Mouse (Mus musculus): ENCODE measurements around the gene Gdf11. TPM values are rescaled to one million over a fixed set of nuclear protein-coding genes. Genes with fewer than 3 reads are reported as not detected.

The Gdf11 gene
- total RNA-seq (2023) = 11.5 TPM

GRCm38 (mm10) chr10:128891296-128892094, at the start of gene Gdf11:
TSS of gene Gdf11 (minus strand) at chr10:128891718.

DNA sequence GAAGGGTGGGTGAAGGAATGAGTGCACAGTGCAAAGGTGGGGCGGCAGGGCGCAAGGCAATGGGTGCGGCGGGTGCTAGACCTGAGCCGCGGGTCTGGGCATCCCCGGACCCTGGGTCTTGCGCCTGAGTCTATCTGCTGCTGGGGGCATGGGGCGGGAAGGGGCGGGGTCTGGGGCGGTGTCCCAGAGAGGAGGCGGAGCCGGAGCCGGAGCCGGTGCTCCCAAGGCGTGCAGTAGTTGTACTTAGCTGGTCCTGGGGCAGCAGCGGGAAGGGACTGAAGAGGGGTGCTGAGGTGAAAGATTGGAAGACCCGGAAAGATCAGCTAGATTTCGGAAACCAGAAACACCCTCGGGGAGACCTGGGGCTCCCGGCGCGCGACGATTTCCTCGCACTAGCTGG, 42.1 kb upstream of the Gdf11 start, which contains the start of gene Itga7:
Itga7 (plus strand) TSS at position 245 of the 400 bp plus-strand sequence.

DNA sequence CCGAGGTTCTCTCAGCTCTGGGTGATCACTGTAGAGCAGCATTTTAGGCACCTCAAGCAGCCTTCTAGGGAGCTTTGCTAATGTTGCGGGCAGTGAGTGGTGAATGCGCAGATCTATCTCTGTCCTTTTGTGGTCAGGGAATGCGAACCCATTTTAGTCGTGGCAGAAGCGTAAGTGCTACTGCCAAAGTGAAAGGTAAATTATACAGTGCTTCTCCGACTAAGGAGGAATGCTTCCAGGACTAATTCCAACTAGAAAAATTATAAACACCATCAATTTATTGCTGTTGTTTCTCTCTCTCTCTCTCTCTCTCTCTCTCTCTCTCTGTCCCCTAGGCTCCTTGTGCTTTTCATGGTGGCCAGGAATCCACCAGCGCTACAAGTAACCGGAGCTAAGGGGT, 32.4 kb upstream of the Gdf11 start, which contains the start of gene Bloc1s1:
Bloc1s1 (minus strand) TSS at position 101 of the 400 bp plus-strand sequence.

DNA sequence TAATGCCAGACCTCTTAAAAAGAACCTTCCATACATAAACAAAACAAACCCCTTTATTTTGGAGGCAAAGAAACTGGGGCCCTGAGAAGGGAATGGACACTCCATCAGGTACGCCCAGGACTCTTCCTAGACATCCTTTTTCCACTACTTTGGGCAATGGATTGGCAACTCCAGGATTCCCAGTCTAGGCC, 31.2 kb upstream of the Gdf11 start, which contains the start of gene Rdh5:
Rdh5 (minus strand) TSS at position 67 of the 191 bp plus-strand sequence.

DNA sequence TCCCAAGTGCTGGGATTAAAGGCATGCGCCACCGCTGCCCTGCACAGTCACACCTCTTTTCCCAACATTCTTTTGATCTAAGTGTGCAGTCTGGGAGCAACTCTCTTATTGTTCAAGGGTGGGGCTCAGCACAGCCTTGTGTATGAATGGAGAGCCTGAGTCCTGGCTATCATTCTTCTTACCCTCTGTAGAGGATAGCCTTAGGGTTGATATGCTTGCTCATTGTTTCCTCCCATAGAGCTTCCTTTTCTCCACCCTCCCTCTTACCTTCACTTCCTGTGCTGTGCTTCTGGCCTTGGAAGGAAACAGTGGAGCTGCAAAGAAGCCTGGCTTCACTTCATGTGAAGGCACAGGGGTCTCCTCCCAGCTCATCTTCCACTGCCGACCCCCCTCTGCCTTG, 9.2 kb upstream of the Gdf11 start, which contains the start of gene Cd63:
Cd63 (plus strand) TSS at position 292 of the 400 bp plus-strand sequence.

Other genes with a start within 250 kb of the Gdf11 start
- 7.3 TPM for gene Ikzf4, start 245.7 kb downstream of the Gdf11 start, total RNA-seq (2023)
- gene Suox, start 217.6 kb downstream of the Gdf11 start, total RNA-seq (2023) = 12.7 TPM
- 33.4 TPM for gene Rab5b, start 195.5 kb downstream of the Gdf11 start, total RNA-seq (2023)
- gene Pmel, start 187.5 kb downstream of the Gdf11 start, total RNA-seq (2023) = 0.53 TPM
- 33.1 TPM for gene Cdk2, start 186.7 kb downstream of the Gdf11 start, total RNA-seq (2023)
- gene Dgka, start 146.9 kb downstream of the Gdf11 start, total RNA-seq (2023) = 936 TPM
- 69.8 TPM for gene Pym1, start 143.8 kb downstream of the Gdf11 start, total RNA-seq (2023)
- 0.83 TPM for gene Mmp19, start 100.8 kb downstream of the Gdf11 start, total RNA-seq (2023)
- gene Dnajc14, start 87.7 kb downstream of the Gdf11 start, total RNA-seq (2023) = 64.0 TPM
- gene Tmem198b, start 87.3 kb downstream of the Gdf11 start, total RNA-seq (2023) = 7.8 TPM
- gene Sarnp, start 74.4 kb downstream of the Gdf11 start, total RNA-seq (2023) = 42.1 TPM
- gene Ormdl2, start 70.1 kb downstream of the Gdf11 start, total RNA-seq (2023) = 16.0 TPM
- gene Cd63, start 9.3 kb upstream of the Gdf11 start, total RNA-seq (2023) = 2.3 TPM
- 12.7 TPM for gene Rdh5, start 31.2 kb upstream of the Gdf11 start, total RNA-seq (2023)
- 54.9 TPM for gene Bloc1s1, start 32.3 kb upstream of the Gdf11 start, total RNA-seq (2023)
- 8.2 TPM for gene Itga7, start 42.1 kb upstream of the Gdf11 start, total RNA-seq (2023)
- not detected for gene Mettl7b, start 69.3 kb upstream of the Gdf11 start, total RNA-seq (2023)
- gene Olfr9, start 97.7 kb upstream of the Gdf11 start, total RNA-seq (2023) = 2.8 TPM
- not detected for gene Olfr763, start 119.1 kb upstream of the Gdf11 start, total RNA-seq (2023)
- gene Olfr764-ps1, start 148.2 kb upstream of the Gdf11 start, total RNA-seq (2023) = not detected
- gene Olfr765, start 158.3 kb upstream of the Gdf11 start, total RNA-seq (2023) = not detected
- gene Olfr766-ps1, start 177.3 kb upstream of the Gdf11 start, total RNA-seq (2023) = not detected
- gene Olfr767, start 191.2 kb upstream of the Gdf11 start, total RNA-seq (2023) = not detected
- not detected for gene Olfr768, start 207.7 kb upstream of the Gdf11 start, total RNA-seq (2023)
- gene Olfr769, start 226.1 kb upstream of the Gdf11 start, total RNA-seq (2023) = not detected
- not detected for gene Olfr770, start 247.3 kb upstream of the Gdf11 start, total RNA-seq (2023)